Mouse (Mus musculus) erythroblast, adult 5-6 weeks (primary cell): ENCODE measurements around the gene Alkbh6. TPM values are rescaled to one million over a fixed set of nuclear protein-coding genes. Genes with fewer than 3 reads are reported as not detected.

ENCODE experiments used
- ATAC-seq: replicated peaks from 2 replicates; pipeline ENCODE4 v1.8.0; 2016; ENCODE audit warnings: moderate number of reproducible peaks, mild to moderate bottlenecking, moderate TSS enrichment, inconsistent platforms; ENCODE audit not compliant: poor library complexity, low FRiP score, severe bottlenecking
- total RNA-seq, 2 experiments: library from RNA; stranded (forward) in 1 of 2; stranded (reverse) in 1 of 2; fragments of 150-400 nt in 1 of 2; fragments of 200-764, 138-1000 nt in 1 of 2; gene quantifications; 2 replicates each; pipeline versions ENCODE4 v1.2.3 to v1.2.4; 2015 to 2017; ENCODE audit warnings: low replicate concordance in 2 of 2

The Alkbh6 gene
- total RNA-seq, 2 experiments from 2014 or later = 0.96 to 2.0 TPM

DNA sequence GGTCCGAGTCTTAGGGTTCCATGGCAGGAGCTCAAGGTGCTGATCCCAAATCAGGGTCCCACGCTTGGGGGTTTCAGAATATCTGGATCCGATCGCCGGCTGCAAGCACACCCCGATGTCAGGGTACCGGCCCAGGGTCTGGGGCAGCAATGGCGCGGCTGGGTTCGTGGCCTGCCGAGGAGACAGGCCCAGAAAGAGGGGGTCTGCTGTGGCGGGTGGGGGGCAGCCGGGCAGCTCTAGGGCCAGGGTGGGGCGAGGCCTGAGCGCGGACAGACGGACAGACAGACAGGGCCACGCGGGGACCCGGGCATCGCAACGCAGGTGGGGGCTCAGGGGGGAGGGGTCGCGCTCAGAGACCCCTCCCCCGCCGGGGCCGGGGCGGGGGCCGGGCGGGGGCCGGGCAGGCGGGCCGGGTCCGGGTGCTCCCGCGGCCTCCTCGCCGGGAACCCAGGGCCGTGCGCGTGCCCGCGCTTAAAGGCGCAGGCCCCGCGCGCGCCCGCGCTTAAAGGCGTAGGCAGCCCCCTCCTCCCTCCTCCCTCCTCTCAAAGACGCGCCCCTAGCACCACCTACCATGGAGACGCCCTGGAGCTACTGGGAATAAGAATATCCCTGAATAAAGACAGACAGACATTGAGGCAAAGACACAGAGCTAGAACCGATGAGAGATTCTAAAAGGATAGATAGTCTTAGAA, 54.3 kb downstream of the Alkbh6 start, which contains the start of gene Lrfn3:
Gene Lrfn3 (minus strand): TSS at position 121 of the 692 bp plus-strand sequence.
- ATAC-seq = no peak

- no peak for ATAC-seq
These were observed 54.8 kb downstream of the Alkbh6 start for GRCm38 (mm10) chr7:30363344-30363738.

Other genes starting within 250 kb of the Alkbh6 start
- gene Zfp82, start 235.8 kb upstream of the Alkbh6 start, total RNA-seq (2015; ENCODE audit: low replicate concordance) = not detected in 2 replicates
- gene Zfp82, start 235.8 kb upstream of the Alkbh6 start, total RNA-seq (2017; ENCODE audit: low replicate concordance) = 0.84 TPM in 1 of 2 replicates, not detected in the other
- not detected in 2 replicates for gene Gm26920, start 218.3 kb upstream of the Alkbh6 start, total RNA-seq (2015; ENCODE audit: low replicate concordance)
- not detected in 2 replicates for gene Gm26920, start 218.3 kb upstream of the Alkbh6 start, total RNA-seq (2017; ENCODE audit: low replicate concordance)
- 0.38 and 2.1 TPM in 2 replicates for gene Zfp566, start 218.2 kb upstream of the Alkbh6 start, total RNA-seq (2015; ENCODE audit: low replicate concordance)
- gene Zfp566, start 218.2 kb upstream of the Alkbh6 start, total RNA-seq (2017; ENCODE audit: low replicate concordance) = 0.34 TPM in 1 of 2 replicates, not detected in the other
- gene Zfp260, start 213.9 kb upstream of the Alkbh6 start, total RNA-seq (2015; ENCODE audit: low replicate concordance) = 12.7 and 14.6 TPM in 2 replicates
- 4.5 and 10.7 TPM in 2 replicates for gene Zfp260, start 213.9 kb upstream of the Alkbh6 start, total RNA-seq (2017; ENCODE audit: low replicate concordance)
- 0.63 and 1.2 TPM in 2 replicates for gene Zfp382, start 186.8 kb upstream of the Alkbh6 start, total RNA-seq (2015; ENCODE audit: low replicate concordance)
- gene Zfp382, start 186.8 kb upstream of the Alkbh6 start, total RNA-seq (2017; ENCODE audit: low replicate concordance) = 1.3 and 3.3 TPM in 2 replicates
- gene Zfp146, start 139.0 kb upstream of the Alkbh6 start, total RNA-seq (2015; ENCODE audit: low replicate concordance) = 21.5 and 34.4 TPM in 2 replicates
- 30.3 and 56.9 TPM in 2 replicates for gene Zfp146, start 139.0 kb upstream of the Alkbh6 start, total RNA-seq (2017; ENCODE audit: low replicate concordance)
- gene Cox7a1, start 124.6 kb upstream of the Alkbh6 start, total RNA-seq (2015; ENCODE audit: low replicate concordance) = not detected in 2 replicates
- not detected in 2 replicates for gene Cox7a1, start 124.6 kb upstream of the Alkbh6 start, total RNA-seq (2017; ENCODE audit: low replicate concordance)
- gene Capns1, start 109.9 kb upstream of the Alkbh6 start, total RNA-seq (2015; ENCODE audit: low replicate concordance) = 121 and 178 TPM in 2 replicates
- 60.6 and 91.3 TPM in 2 replicates for gene Capns1, start 109.9 kb upstream of the Alkbh6 start, total RNA-seq (2017; ENCODE audit: low replicate concordance)
- 9.8 and 22.1 TPM in 2 replicates for gene Polr2i, start 76.8 kb upstream of the Alkbh6 start, total RNA-seq (2015; ENCODE audit: low replicate concordance)
- 11.0 and 12.6 TPM in 2 replicates for gene Polr2i, start 76.8 kb upstream of the Alkbh6 start, total RNA-seq (2017; ENCODE audit: low replicate concordance)
- 36.4 and 38.6 TPM in 2 replicates for gene Tbcb, start 76.4 kb upstream of the Alkbh6 start, total RNA-seq (2015; ENCODE audit: low replicate concordance)
- gene Tbcb, start 76.4 kb upstream of the Alkbh6 start, total RNA-seq (2017; ENCODE audit: low replicate concordance) = 6.3 and 11.7 TPM in 2 replicates
- gene Ovol3, start 73.0 kb upstream of the Alkbh6 start, total RNA-seq (2015; ENCODE audit: low replicate concordance) = not detected in 2 replicates
- not detected in 2 replicates for gene Ovol3, start 73.0 kb upstream of the Alkbh6 start, total RNA-seq (2017; ENCODE audit: low replicate concordance)
- not detected in 2 replicates for gene Thap8, start 28.6 kb upstream of the Alkbh6 start, total RNA-seq (2015; ENCODE audit: low replicate concordance)
- not detected in 2 replicates for gene Thap8, start 28.6 kb upstream of the Alkbh6 start, total RNA-seq (2017; ENCODE audit: low replicate concordance)
- 6.9 and 22.5 TPM in 2 replicates for gene Wdr62, start 28.3 kb upstream of the Alkbh6 start, total RNA-seq (2015; ENCODE audit: low replicate concordance)
- gene Wdr62, start 28.3 kb upstream of the Alkbh6 start, total RNA-seq (2017; ENCODE audit: low replicate concordance) = 4.9 and 11.7 TPM in 2 replicates
- gene Clip3, start 17.0 kb upstream of the Alkbh6 start, total RNA-seq (2015; ENCODE audit: low replicate concordance) = not detected in 2 replicates
- gene Clip3, start 17.0 kb upstream of the Alkbh6 start, total RNA-seq (2017; ENCODE audit: low replicate concordance) = not detected in 2 replicates
- not detected in 2 replicates for gene Syne4, start 6.1 kb downstream of the Alkbh6 start, total RNA-seq (2015; ENCODE audit: low replicate concordance)
- gene Syne4, start 6.1 kb downstream of the Alkbh6 start, total RNA-seq (2017; ENCODE audit: low replicate concordance) = not detected in 2 replicates
- gene E130208F15Rik, start 13.0 kb downstream of the Alkbh6 start, total RNA-seq (2015; ENCODE audit: low replicate concordance) = not detected in 2 replicates
- 1.5 TPM in 1 of 2 replicates, not detected in the other for gene E130208F15Rik, start 13.0 kb downstream of the Alkbh6 start, total RNA-seq (2017; ENCODE audit: low replicate concordance)
- 0.84 TPM in 1 of 2 replicates, not detected in the other for gene Sdhaf1, start 15.2 kb downstream of the Alkbh6 start, total RNA-seq (2015; ENCODE audit: low replicate concordance)
- 0.77 and 2.8 TPM in 2 replicates for gene Sdhaf1, start 15.2 kb downstream of the Alkbh6 start, total RNA-seq (2017; ENCODE audit: low replicate concordance)
- gene Lrfn3, start 54.1 kb downstream of the Alkbh6 start, total RNA-seq (2015; ENCODE audit: low replicate concordance) = not detected in 2 replicates
- gene Lrfn3, start 54.1 kb downstream of the Alkbh6 start, total RNA-seq (2017; ENCODE audit: low replicate concordance) = not detected in 2 replicates
- gene Tyrobp, start 105.0 kb downstream of the Alkbh6 start, total RNA-seq (2015; ENCODE audit: low replicate concordance) = 315 and 361 TPM in 2 replicates
- 122 and 140 TPM in 2 replicates for gene Tyrobp, start 105.0 kb downstream of the Alkbh6 start, total RNA-seq (2017; ENCODE audit: low replicate concordance)
- 14.2 and 29.0 TPM in 2 replicates for gene Hcst, start 111.1 kb downstream of the Alkbh6 start, total RNA-seq (2015; ENCODE audit: low replicate concordance)
- 2.6 and 13.9 TPM in 2 replicates for gene Hcst, start 111.1 kb downstream of the Alkbh6 start, total RNA-seq (2017; ENCODE audit: low replicate concordance)
- 2.1 and 5.0 TPM in 2 replicates for gene Nfkbid, start 113.0 kb downstream of the Alkbh6 start, total RNA-seq (2015; ENCODE audit: low replicate concordance)
- 0.14 and 3.6 TPM in 2 replicates for gene Nfkbid, start 113.0 kb downstream of the Alkbh6 start, total RNA-seq (2017; ENCODE audit: low replicate concordance)
- not detected in 2 replicates for gene Aplp1, start 136.8 kb downstream of the Alkbh6 start, total RNA-seq (2015; ENCODE audit: low replicate concordance)
- gene Aplp1, start 136.8 kb downstream of the Alkbh6 start, total RNA-seq (2017; ENCODE audit: low replicate concordance) = not detected in 2 replicates
- gene Kirrel2, start 149.0 kb downstream of the Alkbh6 start, total RNA-seq (2015; ENCODE audit: low replicate concordance) = not detected in 2 replicates
- gene Kirrel2, start 149.0 kb downstream of the Alkbh6 start, total RNA-seq (2017; ENCODE audit: low replicate concordance) = not detected in 2 replicates
- gene Nphs1, start 149.6 kb downstream of the Alkbh6 start, total RNA-seq (2015; ENCODE audit: low replicate concordance) = not detected in 2 replicates
- gene Nphs1, start 149.6 kb downstream of the Alkbh6 start, total RNA-seq (2017; ENCODE audit: low replicate concordance) = not detected in 2 replicates
- gene Prodh2, start 184.9 kb downstream of the Alkbh6 start, total RNA-seq (2015; ENCODE audit: low replicate concordance) = not detected in 2 replicates
- gene Prodh2, start 184.9 kb downstream of the Alkbh6 start, total RNA-seq (2017; ENCODE audit: low replicate concordance) = not detected in 2 replicates
- 5.0 and 6.7 TPM in 2 replicates for gene Arhgap33, start 226.3 kb downstream of the Alkbh6 start, total RNA-seq (2015; ENCODE audit: low replicate concordance)
- gene Arhgap33, start 226.3 kb downstream of the Alkbh6 start, total RNA-seq (2017; ENCODE audit: low replicate concordance) = 9.5 and 9.6 TPM in 2 replicates
- gene Hspb6, start 243.5 kb downstream of the Alkbh6 start, total RNA-seq (2015; ENCODE audit: low replicate concordance) = 6.3 and 19.4 TPM in 2 replicates
- 2.2 and 3.9 TPM in 2 replicates for gene Hspb6, start 243.5 kb downstream of the Alkbh6 start, total RNA-seq (2017; ENCODE audit: low replicate concordance)
- 0.38 and 2.1 TPM in 2 replicates for gene Proser3, start 243.6 kb downstream of the Alkbh6 start, total RNA-seq (2015; ENCODE audit: low replicate concordance)
- 0.77 and 4.6 TPM in 2 replicates for gene Proser3, start 243.6 kb downstream of the Alkbh6 start, total RNA-seq (2017; ENCODE audit: low replicate concordance)